Mouse (Mus musculus) kidney, adult 2 months (tissue): ENCODE data around the gene Celsr1.

Source experiments
- CTCF ChIP-seq: fragments of 200-500 bp; conservative IDR thresholded peaks from 2 replicates; pipeline ENCODE4 v1.5.1; 2011; ENCODE audit warnings: low read depth, mild to moderate bottlenecking, control low read depth, low read length, moderate library complexity, mixed read lengths; ENCODE audit not compliant: insufficient read depth, insufficient read length
- POLR2A ChIP-seq: fragments of 200-500 bp; IDR thresholded peaks from one replicate; pipeline ENCODE4 v1.6.1; 2011; ENCODE audit warnings: low read depth, low read length, control low read depth

DNA sequence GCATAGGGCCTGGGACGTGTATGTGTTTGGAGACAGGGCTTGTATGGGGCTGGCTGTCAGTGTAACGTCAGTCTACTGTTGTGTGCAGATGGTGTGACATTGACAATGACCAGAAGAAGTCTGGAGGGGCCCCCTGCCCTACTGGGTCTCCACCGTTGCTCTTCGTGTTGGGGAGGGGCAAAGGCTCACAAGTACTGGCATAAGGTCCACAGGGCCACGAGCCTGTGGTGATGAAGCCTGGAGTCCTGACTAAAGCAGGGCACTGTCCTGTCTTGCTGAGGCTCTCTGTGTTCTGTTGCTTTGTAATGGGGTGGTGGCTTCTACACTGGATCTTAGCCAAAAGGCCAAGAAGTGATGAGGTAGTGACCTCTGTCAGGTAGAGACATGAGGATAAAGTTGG is 44.4 kb upstream of the Celsr1 start:
- no peak for TF ChIP-seq CTCF
- TF ChIP-seq POLR2A, result no peak
